Mouse (Mus musculus) embryonic fibroblast, embryonic 13.5 days (primary cell): ENCODE results near the gene Man2b2.

Experiments
- CTCF ChIP-seq: IDR thresholded peaks from 2 replicates; pipeline ENCODE4 v1.5.1; 2011; ENCODE audit warnings: mild to moderate bottlenecking, control low read depth, low read length, moderate library complexity, borderline replicate concordance; ENCODE audit not compliant: insufficient read depth
- POLR2A ChIP-seq: IDR thresholded peaks from 2 replicates; pipeline ENCODE4 v1.6.1; 2011; ENCODE audit warnings: low read depth, mild to moderate bottlenecking, control low read depth, low read length, moderate library complexity

DNA sequence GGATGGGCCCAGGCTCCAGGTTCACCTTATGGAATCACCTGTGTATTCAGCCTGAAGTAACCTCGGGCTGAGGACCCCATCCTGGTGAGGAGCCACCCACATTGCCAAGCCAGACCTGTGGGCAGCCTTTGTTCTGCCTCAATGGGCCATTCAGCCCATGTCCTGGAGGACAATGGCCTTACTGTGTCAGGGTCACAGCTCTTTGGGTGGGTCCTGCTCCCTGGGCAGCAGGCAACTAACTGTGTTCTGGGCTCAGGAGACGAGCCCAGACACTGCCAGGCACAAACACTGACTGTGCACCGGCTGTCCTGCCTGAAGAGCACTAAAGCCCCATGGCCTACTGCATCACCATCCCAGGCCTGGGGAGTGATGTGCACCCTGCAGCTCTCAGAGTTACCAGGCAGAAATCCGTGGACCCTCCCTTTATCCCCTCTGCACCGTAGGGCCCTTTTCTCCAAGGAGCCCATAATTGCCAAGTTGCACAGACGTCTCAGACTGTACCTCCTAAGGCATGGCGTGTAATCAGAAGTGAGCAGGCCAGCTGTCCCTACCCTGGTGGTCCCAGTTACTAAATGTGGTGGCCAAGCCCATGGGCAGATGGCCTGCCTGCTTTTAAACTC lies 46.4 kb upstream of the Man2b2 start:
- TF ChIP-seq POLR2A (no peak), CTCF (no peak)
